Mouse (Mus musculus) heart, postnatal 0 days (tissue): ENCODE results near the gene Ankib1.
"Not testable (repeated sequence)": the region's sequence is repeated elsewhere in the genome, so short reads cannot be mapped to it uniquely, and the experiment has no call there.

Source experiments
- CTCF ChIP-seq: IDR thresholded peaks from 2 replicates; pipeline ENCODE4 v1.5.1; 2016; ENCODE audit warnings: antibody characterized with exemption, control low read depth, low read depth
- EP300 ChIP-seq: IDR thresholded peaks from 2 replicates; pipeline ENCODE4 v1.6.1; 2016; ENCODE audit warnings: antibody characterized with exemption, low read depth

- not testable (repeated sequence) for TF ChIP-seq CTCF, EP300
These were observed 5.6 kb downstream of the Ankib1 start for GRCm38 (mm10) chr5:3797101-3797500.
